Mouse (Mus musculus) WW6 (cell line): ENCODE data around the gene Wipf2.

Source experiments
- DNase-seq: peaks from one replicate; pipeline ENCODE4 v3.0.0-alpha.2; 2013; ENCODE audit warnings: low read depth, low spot score

The Wipf2 gene

DNA sequence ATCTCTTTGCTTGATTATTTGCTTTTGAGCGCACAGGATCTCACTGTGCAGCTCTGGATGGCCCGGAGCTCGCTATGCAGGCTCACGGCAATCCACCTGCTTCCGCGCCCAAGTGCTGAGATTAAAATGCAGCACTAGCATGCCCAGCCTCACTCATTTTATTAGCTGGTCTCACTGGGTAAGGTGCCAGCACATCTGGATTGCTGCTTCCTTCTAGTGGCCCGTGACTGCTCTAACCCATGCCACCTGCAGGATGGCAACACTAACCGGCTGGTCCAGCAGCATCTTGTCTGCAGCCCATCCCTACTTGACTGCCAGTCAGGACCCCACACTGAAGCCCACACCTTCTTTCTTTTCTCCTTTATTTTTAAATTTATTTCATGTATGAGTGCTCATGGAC is 9.3 kb upstream of the Wipf2 start:
- DNase-seq, result no peak

DNA sequence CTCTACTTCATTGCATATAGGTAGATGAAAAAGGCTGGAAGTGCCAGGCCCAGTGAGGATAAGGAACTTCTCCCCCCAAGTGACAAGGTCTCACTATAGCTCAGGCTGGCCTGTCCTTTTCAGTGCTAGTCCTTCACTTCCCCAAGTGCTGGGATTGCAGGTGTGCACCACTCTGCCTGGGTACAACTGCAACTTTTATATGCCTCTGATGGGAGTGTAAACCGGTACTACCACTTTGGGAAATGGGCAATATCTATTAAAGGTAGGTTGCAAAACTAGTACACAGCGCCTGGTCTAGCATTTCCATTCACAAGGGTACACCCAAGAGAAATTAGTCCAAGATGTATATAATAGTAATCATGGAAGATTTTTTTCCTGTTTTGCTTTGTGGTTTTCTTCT is 8.8 kb upstream of the Wipf2 start:
- DNase-seq, result no peak

DNA sequence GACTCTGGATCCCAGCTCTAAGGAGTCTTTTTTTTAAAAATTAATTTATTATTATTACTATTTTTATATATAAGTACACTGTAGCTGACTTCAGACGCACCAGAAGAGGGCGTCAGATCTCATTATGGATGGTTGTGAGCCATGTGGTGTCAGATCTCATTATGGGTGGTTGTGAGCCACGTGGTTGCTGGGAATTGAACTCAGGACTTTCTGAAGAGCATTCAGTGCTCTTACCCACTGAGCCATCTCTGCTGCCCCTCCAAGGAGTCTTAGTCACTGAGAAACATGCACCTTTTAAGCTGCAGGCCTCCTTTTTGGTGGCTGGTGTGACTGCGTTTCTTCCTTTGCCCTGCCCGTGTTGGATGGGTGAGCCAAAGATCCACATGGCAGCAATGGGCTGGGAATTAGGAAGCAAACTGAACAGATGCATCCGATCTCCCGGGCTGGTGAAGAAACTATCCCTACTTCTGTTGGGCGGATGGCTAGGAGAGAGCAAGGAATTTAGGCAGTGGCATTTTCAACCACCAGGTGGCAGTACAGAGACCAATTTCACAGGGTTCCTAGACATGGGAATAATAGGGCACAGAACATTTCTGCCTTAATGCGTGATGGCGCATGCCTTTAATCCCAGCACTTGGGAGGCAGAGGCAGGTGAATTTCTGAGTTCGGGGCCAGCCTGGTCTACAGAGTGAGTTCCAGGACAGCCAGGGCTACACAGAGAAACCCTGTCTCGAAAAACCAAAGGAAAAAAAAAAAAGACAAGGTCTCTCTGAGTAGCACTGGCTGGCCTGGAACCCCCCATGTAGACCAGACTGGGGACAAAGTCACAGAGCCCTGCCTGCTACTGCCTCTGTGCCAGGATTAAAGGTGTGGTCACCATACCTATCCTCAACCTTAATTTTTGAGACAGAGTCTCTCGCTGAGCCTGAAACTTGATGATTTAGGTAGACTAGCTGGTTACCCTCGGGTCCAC is 4.4 kb upstream of the Wipf2 start:
- DNase-seq, result peak; percentile 88

DNA sequence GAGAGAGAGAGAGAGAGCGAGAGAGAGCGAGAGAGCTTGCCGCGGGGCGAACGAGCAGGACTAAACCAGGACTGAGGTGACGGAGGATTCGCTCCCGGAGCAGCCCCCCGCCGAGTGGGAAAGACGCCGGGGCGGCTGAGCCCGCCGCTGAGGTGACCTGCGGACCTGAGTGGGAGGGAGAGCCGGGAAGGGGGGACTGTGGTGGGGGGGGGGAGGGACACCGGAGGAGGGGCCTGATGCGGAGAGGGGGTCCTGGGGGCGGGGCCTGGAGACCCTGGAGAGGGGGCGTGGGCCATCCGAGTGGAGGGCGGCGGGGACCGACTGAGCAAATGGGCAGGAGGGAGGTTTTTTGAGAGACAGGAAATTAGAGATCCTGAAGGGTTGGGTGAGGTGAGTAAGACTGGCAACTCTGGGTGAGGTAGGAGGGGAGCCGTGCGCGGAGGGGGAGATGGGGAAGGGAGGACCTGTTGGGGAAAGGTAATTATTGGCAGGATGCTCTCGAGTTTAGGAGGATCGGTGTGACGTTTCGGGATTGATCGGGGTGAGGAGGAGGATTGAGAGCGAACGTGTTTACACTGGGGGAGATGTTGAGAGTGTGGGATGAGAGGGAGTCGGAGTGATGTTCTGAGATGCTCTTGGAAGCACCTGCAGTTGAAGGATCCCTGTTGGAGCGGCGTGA is 452 bp downstream of the Wipf2 start:
- peak; percentile 58 for DNase-seq

DNA sequence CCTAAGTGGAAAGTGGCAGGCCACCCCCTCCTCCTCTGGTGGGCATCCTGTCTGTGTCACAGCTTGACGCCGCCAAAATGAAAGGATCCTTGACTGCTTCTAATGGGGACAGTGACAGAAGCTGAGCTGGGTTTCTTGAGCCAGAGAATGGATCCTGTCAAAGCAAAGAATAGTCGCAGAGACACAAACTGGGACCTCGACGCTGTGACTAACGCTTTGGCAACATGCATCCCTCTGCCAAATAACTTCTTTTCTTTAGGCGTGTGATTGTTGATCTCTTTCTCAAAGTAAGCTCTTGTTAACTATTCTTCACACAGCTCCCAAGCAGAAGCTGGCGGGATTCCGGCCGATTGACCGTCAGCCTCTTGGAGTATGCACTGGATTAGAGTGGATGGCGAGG is 3.9 kb downstream of the Wipf2 start:
- DNase-seq, result no peak

DNA sequence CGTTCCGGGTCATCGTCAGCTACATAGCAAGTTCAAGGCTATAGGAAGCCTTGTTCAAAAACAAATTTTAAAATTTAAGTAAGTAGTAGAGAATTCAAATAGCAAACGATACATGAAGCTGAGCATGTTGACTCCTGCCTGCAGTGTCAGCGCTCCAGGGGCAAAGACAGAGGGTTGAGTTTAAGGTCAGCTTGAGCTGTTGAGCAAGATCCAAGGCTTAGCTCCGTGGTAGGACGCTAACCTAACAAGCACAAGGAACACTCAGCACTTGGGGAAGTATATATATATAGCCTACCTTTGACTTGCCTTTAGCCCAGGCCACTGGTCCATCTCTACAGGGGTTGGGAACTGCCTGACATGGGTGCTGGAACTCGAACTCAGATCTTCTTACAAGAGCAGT is 6.5 kb downstream of the Wipf2 start:
- no peak for DNase-seq

DNA sequence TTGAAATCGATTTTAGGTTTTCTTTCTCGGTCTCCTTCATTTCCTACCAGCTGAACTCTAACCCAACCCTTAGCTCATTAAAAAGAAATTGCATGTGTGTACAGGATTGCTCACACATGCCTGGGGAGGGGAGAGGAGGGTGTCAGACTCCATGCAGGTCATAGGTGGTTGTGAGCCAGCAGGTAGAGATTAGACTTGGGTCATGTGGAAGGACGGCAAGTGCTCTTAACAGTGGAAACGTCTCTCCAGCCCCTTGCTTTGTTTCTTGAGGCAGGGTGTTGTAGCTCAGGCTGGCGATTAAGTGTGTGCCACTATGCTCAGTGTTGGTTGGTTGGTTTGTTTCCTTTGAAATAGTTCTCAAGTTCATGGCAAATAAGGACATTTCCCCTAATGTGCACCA is 7.4 kb downstream of the Wipf2 start:
- DNase-seq, result no peak

DNA sequence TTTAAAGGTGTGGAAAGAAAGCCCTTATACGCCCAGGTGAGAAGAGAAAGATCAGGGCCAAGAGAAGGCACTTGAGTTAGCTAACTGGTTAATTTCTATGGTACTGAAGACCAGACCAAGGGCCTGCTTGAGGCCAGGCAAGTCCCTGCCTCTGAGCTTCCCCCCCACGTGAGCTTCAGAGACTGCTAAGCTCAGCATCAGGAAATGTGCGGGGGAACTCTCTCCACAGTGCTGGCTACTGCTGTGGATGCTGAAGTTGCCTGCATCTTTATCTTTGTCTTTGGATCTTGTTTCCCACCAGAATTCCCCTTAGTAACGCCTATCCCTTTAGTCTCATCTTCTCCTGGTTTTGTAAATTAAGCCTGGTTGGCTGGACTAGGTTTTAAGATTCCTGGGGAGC is 8.0 kb downstream of the Wipf2 start:
- no peak for DNase-seq

DNA sequence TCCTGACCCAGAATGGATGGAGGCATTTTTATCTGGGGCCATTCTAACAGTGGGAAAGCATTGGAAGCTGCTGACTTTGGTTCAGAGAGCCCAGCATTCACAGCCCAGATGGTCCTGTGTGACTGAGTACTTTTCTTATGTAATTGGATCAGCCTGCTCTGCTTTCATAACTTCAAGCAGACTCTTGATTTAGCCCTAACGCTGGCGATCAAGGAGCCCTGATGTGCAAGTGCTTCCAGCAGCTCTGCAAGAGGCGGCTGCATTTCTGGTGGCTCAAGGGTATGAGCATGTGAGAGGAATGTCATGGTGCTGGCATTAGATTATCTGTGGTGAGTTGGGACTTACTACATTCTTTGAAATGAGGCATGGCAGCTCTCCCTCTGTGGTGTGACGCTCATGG is 8.6 kb downstream of the Wipf2 start:
- no peak for DNase-seq

DNA sequence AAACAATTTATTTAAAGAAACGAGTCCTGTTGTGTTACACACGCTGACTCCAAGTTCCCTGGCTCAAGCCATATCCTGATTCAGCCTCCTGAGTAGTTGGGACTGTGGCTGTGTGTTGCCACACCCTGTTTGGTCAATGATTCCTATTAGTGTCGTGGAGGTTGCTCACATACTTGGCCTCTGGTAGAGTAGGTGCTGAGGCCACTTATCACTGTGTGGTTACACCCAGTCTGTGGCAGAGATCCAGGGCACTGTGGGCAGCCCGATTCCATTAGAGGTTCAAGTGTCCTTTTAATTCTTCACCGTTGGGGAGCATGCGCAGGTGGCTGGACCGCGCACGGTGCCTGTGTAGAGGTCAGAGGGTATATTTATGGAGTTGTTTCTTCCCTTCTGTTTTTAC is 10.5 kb downstream of the Wipf2 start:
- no peak for DNase-seq

DNA sequence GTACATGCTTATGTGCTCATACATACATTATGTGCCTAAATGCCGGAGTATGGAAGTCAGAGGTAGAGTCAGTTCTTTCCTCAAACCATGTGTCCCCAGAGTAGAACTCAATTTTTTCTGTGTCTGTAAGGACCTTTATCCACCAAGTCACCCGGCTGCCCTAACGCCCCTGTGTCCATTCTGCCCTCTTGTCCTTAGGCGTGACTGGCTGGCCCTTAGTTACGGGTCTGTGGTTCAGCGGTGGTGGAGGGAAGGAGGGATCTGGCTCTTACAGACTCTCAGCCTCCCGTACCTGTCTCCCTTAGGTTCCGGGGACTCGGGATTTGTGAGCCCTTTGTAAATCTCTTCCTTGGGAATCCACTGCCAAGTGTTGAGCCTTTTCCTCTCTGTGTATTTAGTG is 13.6 kb downstream of the Wipf2 start:
- DNase-seq, result no peak

DNA sequence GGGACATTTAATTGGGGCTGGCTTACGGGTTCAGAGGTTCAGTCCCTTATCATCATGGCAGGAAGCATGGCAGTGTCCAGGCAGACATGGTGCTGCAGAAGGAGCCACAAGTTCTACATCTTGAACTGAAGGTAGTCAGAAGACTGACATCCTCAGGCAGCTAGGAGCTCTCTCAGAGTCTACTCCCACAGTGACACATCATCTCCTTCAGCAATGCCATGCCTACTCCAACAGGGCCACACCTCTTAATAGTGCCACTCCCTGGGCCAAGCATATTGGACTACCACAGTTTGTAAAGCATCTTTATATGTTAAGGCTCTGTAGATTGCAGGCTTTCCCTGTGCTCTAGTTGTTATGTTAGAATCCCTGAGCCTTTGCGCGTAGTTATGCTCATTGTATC is 24.3 kb downstream of the Wipf2 start:
- DNase-seq, result no peak

DNA sequence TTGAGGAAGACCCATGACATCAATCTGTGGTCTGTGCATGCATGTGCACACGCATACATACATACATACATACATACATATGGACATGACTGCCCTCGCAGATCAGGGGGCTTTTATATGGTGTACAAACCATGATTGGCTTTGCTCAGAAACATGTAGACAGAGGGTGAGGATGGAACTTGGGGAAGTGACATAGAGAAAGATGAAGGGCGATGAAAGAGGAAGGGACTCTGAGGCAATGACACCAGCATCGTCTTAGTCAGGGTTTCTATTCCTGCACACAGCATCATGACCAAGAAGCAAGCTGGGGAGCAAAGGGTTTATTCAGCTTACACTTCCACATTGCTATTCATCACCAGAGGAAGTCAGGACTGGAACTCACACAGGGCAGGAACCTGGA is 25.6 kb downstream of the Wipf2 start:
- no peak for DNase-seq

DNA sequence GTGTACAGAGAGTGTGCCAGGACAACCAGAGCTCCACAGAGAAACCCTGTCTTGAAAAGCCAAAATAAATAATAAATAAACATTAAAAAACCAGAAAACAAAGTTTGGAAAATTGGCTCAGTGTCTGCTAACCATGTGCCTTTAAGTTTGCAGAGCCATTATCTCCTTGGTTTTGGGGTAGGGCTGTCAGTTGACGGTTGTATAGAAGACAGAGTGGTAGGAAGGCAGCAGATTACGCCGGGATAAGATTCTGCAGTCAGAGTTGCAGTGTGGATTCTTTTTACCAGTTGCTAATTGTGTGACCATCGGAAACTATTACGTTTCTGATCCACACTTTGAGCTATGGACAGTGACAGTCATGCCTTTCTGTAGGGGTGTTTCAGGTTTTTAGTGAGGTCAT is 26.5 kb downstream of the Wipf2 start:
- no peak for DNase-seq

DNA sequence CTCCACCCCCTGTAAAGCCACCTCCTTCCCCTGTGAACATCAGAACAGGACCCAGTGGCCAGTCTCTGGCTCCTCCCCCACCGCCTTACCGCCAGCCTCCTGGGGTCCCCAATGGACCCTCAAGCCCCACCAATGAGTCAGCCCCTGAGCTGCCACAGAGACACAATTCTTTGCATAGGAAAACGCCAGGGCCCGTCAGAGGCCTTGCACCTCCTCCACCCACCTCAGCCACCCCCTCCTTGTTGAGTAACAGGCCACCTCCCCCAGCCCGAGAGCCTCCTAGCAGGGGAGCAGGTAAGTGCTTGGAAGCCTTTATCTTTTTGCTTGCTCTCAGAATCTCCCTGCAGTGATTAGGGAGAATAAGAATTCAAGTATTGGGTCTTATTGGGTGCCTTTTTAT is 29.0 kb downstream of the Wipf2 start:
- DNase-seq, result no peak

DNA sequence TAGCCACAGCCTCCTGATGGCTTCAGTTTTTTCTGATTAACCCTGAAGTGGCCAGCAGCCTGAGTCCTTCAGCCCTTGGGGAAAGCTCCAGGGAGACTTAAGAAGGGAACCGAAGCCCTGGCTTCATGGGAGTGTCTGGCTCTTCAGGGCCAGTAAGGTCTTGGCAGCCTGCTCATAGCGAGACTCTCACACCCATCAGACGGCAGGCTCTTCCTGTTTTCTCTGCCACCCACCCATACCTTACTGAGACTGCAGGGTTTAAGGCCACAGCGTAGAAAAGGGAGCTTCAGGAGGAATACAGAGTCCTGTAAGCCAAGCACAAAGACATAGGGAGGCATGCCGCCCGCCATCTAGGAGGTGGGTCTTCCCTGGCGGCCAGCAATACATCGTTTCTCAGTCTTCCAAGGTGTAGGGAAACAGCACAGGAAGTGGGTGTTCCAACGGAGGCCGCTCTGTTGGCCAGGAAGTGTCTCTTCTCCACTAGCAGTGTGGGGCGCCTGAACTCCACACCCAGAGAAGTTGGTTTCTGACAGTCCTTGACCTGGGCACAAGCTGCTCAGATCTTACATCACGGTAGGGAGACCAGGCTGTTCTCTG is 37.2 kb downstream of the Wipf2 start:
- DNase-seq, result no peak

DNA sequence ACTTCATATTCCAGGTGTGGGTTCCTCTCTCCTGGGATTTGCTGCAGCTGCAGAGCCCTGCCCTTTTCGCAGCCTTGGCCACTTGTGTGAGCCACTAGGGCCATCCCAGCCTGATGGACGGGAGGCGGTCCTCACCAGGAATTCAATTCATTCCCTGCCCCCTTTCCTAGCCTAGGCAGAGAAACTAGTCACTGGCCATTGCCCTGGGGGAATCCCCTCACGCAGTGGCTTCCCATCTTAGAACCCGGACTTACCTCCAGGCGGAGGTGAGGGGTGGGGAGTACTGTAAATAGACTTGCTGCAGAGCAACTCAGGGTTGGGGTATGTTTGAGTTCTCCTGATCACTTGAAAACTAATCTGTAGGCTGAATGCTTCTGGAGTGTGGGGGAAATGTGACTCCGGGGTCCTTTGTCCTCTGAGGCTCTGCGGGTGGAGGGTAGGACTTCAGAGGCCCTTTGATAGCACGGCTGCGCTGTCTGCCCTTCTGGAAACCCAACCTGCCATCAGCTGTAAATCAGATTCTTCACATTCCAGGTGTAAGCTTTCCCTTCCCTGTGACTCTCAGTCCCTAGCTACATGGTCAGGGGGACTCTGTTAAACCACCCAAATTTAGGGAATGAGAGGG is 39.3 kb downstream of the Wipf2 start:
- DNase-seq, result no peak

DNA sequence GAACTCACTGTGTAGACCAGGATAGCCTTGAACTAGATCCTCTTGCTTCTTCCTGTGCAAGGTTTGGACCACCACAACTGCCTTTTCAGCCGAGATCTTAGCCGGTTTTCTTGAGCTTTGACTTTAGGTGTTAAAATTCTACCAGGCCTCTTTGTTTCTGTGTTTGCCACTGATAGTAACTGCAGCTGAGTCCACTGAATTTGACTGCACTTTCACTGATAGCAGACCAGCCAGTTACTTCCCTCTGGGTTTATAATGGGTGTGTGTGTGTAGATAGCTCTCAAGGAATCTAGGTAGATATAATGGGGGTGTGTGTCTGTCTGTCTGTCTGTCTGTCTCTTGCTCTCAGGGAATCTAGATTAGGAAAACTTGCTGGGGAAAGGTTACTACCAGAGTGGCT is 41.1 kb downstream of the Wipf2 start:
- no peak for DNase-seq

DNA sequence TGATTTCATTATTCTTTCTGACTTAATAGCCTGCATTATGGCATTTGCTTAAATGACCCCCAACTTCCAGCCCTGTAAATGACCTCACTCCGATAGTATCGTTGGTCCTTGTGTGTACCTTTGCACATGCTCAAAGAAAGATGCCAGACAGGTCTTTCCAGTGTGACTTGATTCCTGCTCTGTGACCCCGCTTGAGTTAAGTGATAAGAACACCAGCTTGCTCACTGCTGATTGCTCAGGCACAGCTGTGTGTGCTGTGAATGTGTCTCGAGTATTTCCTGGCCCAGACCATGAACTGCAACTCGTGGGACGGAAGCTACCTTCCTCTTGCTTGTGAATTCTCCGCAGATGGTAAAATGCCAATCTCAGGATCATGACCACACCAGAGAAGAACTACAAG is 41.6 kb downstream of the Wipf2 start:
- DNase-seq, result no peak

DNA sequence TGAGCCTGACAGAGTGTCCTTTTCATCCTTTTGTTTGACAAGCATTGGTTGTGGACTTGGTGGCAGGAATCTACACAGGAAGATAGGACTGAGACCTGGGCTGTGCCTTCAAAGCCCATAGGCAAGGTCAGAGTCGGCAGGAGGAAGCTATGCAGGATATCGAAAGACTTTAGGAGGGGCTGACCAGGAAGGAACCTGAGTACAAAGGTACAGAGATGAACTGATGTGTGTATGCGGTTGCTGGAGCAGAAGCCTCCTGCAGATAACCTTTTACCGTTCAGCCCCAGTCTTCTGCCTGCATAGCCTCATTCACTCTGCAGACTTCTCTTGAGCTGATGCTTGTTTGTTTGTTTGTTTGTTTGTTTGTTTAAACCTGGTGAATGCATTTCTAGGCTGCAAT is 42.1 kb downstream of the Wipf2 start:
- no peak for DNase-seq

DNA sequence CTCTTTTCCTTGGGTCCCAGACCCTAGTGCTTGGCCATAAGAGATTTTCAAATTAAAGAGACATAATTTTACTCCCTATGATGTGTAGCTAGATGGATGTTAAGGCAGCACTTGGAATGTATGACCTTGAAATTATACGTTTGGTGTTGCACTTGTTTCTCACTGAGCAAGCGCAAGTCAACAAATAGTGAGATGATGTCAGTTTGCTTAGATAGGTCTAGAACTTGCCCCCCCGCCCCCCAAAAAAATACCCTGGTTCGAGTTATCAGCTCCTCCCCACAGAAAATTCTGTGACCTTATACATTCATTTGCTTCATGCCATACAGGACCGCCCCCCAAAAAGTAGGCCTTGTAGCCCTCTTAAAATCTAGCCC is 43.6 kb downstream of the Wipf2 start:
- DNase-seq, result no peak

DNA sequence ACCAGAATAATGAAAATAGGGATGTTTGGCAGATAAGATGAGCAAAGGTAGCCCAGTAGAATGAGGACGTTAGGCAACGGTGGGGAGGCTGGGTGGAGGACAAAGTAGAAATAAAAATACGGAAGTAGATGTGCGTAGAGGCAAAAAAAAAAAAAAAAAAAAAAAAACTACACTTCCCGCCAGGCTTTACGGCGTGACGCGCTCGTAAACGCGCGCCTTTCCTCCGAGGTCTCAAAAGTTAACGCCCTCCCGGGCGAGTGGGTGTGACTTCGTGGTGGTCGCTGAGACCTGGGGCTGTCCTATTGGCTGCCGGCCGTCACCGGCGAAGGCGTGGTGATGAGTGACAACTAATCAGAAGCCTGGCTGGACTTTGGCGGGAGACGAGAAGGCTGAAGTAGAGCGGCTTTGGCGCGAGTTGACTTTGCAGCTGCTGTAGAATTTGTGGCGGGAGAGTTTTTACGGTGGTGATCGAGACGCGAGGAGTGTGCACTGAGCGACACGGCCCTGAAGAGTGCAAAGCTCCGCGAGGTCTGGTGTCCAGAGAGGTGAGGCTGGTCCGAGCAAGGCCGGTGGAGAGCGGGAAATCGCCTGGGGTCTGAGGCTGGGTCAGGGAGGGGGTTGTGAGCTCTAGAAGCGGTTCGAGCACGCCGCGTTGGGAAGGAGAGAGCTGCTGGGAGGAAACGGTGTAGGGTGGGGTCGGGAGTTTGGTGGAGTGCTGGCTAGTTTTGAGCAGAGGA is 44.2 kb downstream of the Wipf2 start, which contains the start of gene Cdc6:
Gene Cdc6, plus strand, starts transcription at position 365 of the 737 bp plus-strand sequence.
- DNase-seq, result peak; percentile 100
